Mouse (Mus musculus) CH12.LX (cell line): ENCODE results near the gene Nol4l.

Source experiments
- CTCF ChIP-seq, 2 experiments: IDR thresholded peaks in 1 of 2; conservative IDR thresholded peaks in 1 of 2; 2 replicates each; pipeline ENCODE4 v1.5.1; 2011 to 2012; ENCODE audit warnings: low read depth in 2 of 2, low read length in 2 of 2, improper control_type of control experiment in 1 of 2, inconsistent platforms in 1 of 2, mild to moderate bottlenecking in 1 of 2, moderate library complexity in 1 of 2
- ETS1 ChIP-seq: conservative IDR thresholded peaks from 2 replicates; pipeline ENCODE4 v1.6.1; 2012; ENCODE audit warnings: low read depth, mild to moderate bottlenecking, inconsistent platforms, low read length, improper control_type of control experiment, moderate library complexity
- GABPA ChIP-seq: IDR thresholded peaks from 2 replicates; pipeline ENCODE4 v1.6.1; 2012; ENCODE audit warnings: low read depth, low read length, improper control_type of control experiment, inconsistent platforms; ENCODE audit not compliant: insufficient replicate concordance
- JUND ChIP-seq: conservative IDR thresholded peaks from 2 replicates; pipeline ENCODE4 v1.6.1; 2011; ENCODE audit warnings: low read depth, low read length, improper control_type of control experiment
- KAT2A ChIP-seq: IDR thresholded peaks from 2 replicates; pipeline ENCODE4 v1.6.1; 2012; ENCODE audit warnings: low read length, improper control_type of control experiment, inconsistent platforms; ENCODE audit not compliant: insufficient replicate concordance
- MAX ChIP-seq: IDR thresholded peaks from 2 replicates; pipeline ENCODE4 v1.6.1; 2011; ENCODE audit warnings: low read length, improper control_type of control experiment
- MYC ChIP-seq: IDR thresholded peaks from 2 replicates; pipeline ENCODE4 v1.6.1; 2011; ENCODE audit warnings: low read depth, mild to moderate bottlenecking, improper control_type of control experiment, low read length
- POLR2A ChIP-seq: IDR thresholded peaks from 2 replicates; pipeline ENCODE4 v1.6.1; 2011; ENCODE audit warnings: low read depth, mild to moderate bottlenecking, improper control_type of control experiment, low read length
- POLR2AphosphoS2 ChIP-seq: IDR thresholded peaks from 2 replicates; pipeline ENCODE4 v1.6.1; 2011; ENCODE audit warnings: low read depth, low read length, improper control_type of control experiment
- SIN3A ChIP-seq: IDR thresholded peaks from 2 replicates; pipeline ENCODE4 v1.6.1; 2012; ENCODE audit warnings: low read length, improper control_type of control experiment, inconsistent platforms
- USF1 ChIP-seq: IDR thresholded peaks from 2 replicates; pipeline ENCODE4 v1.6.1; 2014; ENCODE audit warnings: low read depth, mild to moderate bottlenecking, inconsistent platforms, low read length, improper control_type of control experiment
- USF2 ChIP-seq: conservative IDR thresholded peaks from 2 replicates; pipeline ENCODE4 v1.6.1; 2011; ENCODE audit warnings: low read depth, low read length, improper control_type of control experiment
- ZC3H11A ChIP-seq: IDR thresholded peaks from 2 replicates; pipeline ENCODE4 v1.6.1; 2012; ENCODE audit warnings: low read depth, mild to moderate bottlenecking, inconsistent platforms, low read length, improper control_type of control experiment
- ZNF384 ChIP-seq: IDR thresholded peaks from 2 replicates; pipeline ENCODE4 v1.6.1; 2012; ENCODE audit warnings: low read depth, low read length, improper control_type of control experiment, inconsistent platforms

GRCm38 (mm10) chr2:153399166-153399565 is 130.6 kb downstream of the Nol4l start:
- TF ChIP-seq MYC (no peak), CTCF (conservative IDR thresholded peaks at IDR 0.05 in 1 of 2, IDR thresholded peaks at IDR 0.05 in 1 of 2; ENCODE audit: low read depth in 2 of 2, low read length in 2 of 2) (no peak), SIN3A (no peak), POLR2AphosphoS2 (no peak), ETS1 (no peak), USF1 (no peak), POLR2A (no peak), ZNF384 (no peak), GABPA (no peak), MAX (no peak), KAT2A (no peak), JUND (no peak), ZC3H11A (no peak), USF2 (no peak)
